Mouse (Mus musculus): ENCODE results near the gene Scrg1. TPM values are rescaled to one million over a fixed set of nuclear protein-coding genes. Genes with fewer than 3 reads are reported as not detected.

Gene Scrg1
- polyA plus RNA-seq, 1 experiment from 2014 or later: 0.72 TPM

DNA sequence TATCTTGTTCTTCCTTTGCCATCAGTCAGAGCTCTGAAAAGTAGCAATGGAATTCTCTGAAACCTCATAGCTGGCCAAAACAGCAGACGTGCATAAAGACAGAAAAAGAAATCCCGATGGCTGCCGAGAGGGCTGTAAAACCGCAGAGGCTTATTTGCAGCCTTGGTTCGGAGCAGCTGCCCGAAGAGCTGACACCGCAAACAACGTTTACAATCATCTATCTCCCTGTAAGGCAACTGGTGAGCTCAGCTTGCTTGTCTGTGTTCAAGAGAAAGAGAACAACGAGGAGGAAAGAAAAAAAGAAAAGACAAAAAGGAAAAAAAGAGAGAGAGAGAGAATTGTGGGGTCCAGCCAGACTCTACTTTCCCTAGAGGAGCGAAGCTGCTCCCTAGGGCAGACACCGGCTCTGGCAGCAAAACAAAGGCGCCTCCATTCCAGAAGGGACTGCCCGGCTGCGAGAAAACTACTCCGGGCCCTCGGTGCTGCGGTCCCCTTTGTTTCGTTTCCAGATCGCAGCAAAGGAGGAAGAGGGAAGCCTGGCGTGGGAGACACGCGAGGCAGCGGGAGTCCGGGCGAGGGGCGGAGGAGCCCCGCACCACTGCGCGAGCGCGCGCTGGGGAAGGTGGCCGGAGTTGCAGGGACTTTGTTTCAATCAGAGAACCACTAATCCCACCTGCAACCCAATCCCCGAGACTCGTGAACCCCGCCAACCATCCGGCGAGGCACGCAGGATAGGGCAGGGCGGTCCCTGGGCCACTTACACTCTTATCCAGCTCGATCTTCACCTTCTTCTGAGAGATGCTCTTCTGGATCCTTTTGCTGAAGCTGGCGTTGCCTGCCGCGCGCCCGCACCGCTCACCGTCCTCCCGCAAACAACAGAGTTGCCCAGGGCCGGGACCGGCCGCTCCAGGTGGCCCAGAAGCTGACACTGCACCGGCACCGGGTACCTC is 31.0 kb downstream of the Scrg1 start:
- Histone ChIP-seq H3K9ac (ENCODE audit: low read depth, low read length) (peak overlapping the region; percentile 94), H3K9me3 (replicated peaks; ENCODE audit: control insufficient read depth, low read length) (no peaks in the 10 kb centered on the region), H3K27ac (ENCODE audit: low read depth, low read length) (peak overlapping the region; percentile 97), H3K4me1 (ENCODE audit: control insufficient read depth, insufficient read depth, low read length) (0 out of 2 replicates have a peak, but pooled peaks cover 6% of the 10 kb centered on the region), H3K4me2 (peak overlapping the region; percentile 77), H3K4me3 (ENCODE audit: low read depth, low read length) (peak overlapping the region; percentile 86), H3K27me3 (ENCODE audit: control insufficient read depth, insufficient read depth, low read length) (no peaks in the 10 kb centered on the region), H3K36me3 (ENCODE audit: control insufficient read depth, insufficient read depth, low read length) (peaks cover 6% of the 10 kb centered on the region)
- ATAC-seq (replicated peaks; ENCODE audit: insufficient number of reproducible peaks, low FRiP score, low TSS enrichment): peak; percentile 59
- WGBS (ENCODE audit: insufficient replicate concordance): under 1% methylated on average over 54 of the region's 54 CpGs

DNA sequence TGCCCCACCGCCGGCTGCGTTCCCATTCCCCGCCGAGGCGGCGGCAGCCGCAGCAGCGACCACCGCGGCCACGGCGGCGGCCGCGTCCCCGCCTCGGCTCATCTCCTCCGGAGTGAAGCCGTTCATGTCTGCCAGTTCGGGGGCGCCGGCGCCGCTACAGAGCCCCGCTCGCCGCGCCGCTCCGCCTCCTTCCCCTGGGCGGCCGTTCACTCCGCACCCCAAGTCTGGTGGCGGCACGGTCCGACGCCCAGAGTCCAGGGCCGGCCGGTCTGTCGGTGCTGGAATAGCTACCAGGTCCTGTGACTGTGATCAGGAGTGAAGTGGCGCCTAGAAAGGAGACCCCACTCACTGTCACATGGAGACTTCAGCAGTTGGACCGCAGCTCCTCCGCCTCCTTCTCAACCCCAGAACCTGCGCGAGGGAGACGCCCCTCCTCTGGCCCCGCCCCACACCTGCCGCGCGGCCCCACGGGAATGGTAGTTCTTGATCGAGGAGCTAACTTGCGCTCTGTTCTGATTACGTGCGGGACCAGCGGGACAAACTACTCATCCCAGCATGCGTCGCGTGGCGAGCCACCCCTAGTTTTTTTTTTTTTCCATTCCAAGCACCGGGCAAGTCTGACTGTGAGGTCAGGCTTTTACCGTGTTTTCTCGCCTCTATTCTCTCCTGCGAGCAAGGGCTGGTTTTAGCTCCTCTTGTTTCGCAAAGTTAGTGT is 31.9 kb downstream of the Scrg1 start, which contains the start of gene Sap30:
Gene Sap30, minus strand, starts transcription at position 420 of the 715 bp plus-strand sequence.
- H3K4me1 ChIP-seq (ENCODE audit: control insufficient read depth, insufficient read depth, low read length): 0 out of 2 replicates have a peak, but pooled peaks cover 6% of the 10 kb centered on the region
- H3K9ac ChIP-seq (ENCODE audit: low read depth, low read length): peak within 1 kb of the TSS; percentile 94
- H3K27me3 ChIP-seq (ENCODE audit: control insufficient read depth, insufficient read depth, low read length): no peaks in the 10 kb centered on the region
- H3K9me3 ChIP-seq (replicated peaks; ENCODE audit: control insufficient read depth, low read length): no peaks in the 10 kb centered on the region
- H3K27ac ChIP-seq (ENCODE audit: low read depth, low read length): peak within 1 kb of the TSS; percentile 97
- H3K4me3 ChIP-seq (ENCODE audit: low read depth, low read length): peak within 1 kb of the TSS; percentile 86
- H3K4me2 ChIP-seq: peak within 1 kb of the TSS; percentile 80
- under 1% methylated on average over 62 of the region's 66 CpGs for WGBS (ENCODE audit: insufficient replicate concordance)
- no peaks in the 10 kb centered on the region for H3K36me3 ChIP-seq (ENCODE audit: control insufficient read depth, insufficient read depth, low read length)
- ATAC-seq (replicated peaks; ENCODE audit: insufficient number of reproducible peaks, low FRiP score, low TSS enrichment): peak; percentile 96

DNA sequence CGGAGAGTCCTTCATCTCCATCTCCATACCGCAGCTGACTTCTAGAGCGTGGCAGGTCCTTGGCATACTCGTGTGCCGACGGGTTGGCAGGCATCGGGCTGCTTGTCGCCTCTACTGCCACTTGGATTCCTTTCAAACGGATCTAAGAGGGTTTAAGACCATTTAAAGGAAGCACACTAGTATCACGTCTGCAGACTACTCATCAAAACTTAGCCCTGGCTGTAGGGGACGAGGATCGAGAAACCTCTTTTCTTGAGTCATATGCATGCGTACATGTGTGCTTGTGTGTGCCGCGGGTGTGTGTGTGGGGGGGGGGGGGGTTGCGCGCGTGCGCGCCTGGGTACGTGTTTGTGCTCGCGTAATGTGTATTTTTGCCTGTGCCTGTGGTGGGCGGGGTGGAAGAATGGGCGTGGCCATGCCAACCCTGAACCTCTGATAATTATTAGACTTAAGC is 32.6 kb downstream of the Scrg1 start:
- 1% methylated on average over 25 of the region's 25 CpGs for WGBS (ENCODE audit: insufficient replicate concordance)
- Histone ChIP-seq H3K4me3 (ENCODE audit: low read depth, low read length) (peak overlapping the region; percentile 86), H3K27me3 (ENCODE audit: control insufficient read depth, insufficient read depth, low read length) (no peaks in the 10 kb centered on the region), H3K36me3 (ENCODE audit: control insufficient read depth, insufficient read depth, low read length) (no peaks in the 10 kb centered on the region), H3K9me3 (replicated peaks; ENCODE audit: control insufficient read depth, low read length) (no peaks in the 10 kb centered on the region), H3K9ac (ENCODE audit: low read depth, low read length) (peak overlapping the region; percentile 89), H3K4me1 (ENCODE audit: control insufficient read depth, insufficient read depth, low read length) (0 out of 2 replicates have a peak, but pooled peaks cover 6% of the 10 kb centered on the region), H3K27ac (ENCODE audit: low read depth, low read length) (peak overlapping the region; percentile 97), H3K4me2 (peak overlapping the region; percentile 80)
- 0 out of 2 replicates have a peak, but pooled peaks have one; percentile 31 for ATAC-seq (replicated peaks; ENCODE audit: insufficient number of reproducible peaks, low FRiP score, low TSS enrichment)

DNA sequence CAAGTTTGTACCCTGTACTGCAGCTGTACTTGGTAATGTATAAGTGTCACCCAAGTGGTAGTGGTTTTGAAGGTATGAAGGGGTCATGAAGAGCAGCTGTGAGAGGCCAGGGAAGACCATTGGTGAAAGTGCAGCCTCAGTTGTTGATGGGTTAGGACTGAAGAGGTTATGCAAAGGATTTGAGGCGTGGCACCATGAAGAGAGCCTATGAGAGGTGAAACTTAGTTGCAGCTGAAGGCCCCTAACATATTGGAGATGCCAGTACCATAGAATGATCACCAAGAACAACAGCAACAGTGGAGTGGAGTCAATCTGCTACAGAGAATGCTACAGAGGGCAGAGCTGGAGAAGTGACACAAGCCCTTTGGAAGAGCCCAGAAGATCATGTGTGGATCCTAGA is 33.6 kb downstream of the Scrg1 start:
- no peak for ATAC-seq (replicated peaks; ENCODE audit: insufficient number of reproducible peaks, low FRiP score, low TSS enrichment)
- Histone ChIP-seq H3K36me3 (ENCODE audit: control insufficient read depth, insufficient read depth, low read length) (no peaks in the 10 kb centered on the region), H3K4me3 (ENCODE audit: low read depth, low read length) (no peak overlapping the region), H3K9me3 (replicated peaks; ENCODE audit: control insufficient read depth, low read length) (no peaks in the 10 kb centered on the region), H3K4me1 (ENCODE audit: control insufficient read depth, insufficient read depth, low read length) (0 out of 2 replicates have a peak, but pooled peaks cover 6% of the 10 kb centered on the region), H3K4me2 (no peak overlapping the region), H3K27ac (ENCODE audit: low read depth, low read length) (0 out of 2 replicates have a peak overlapping the region, but pooled peaks have one; percentile 22), H3K27me3 (ENCODE audit: control insufficient read depth, insufficient read depth, low read length) (no peaks in the 10 kb centered on the region), H3K9ac (ENCODE audit: low read depth, low read length) (no peak overlapping the region)
- WGBS (ENCODE audit: insufficient replicate concordance): 89% methylated on average over 1 of the region's 1 CpGs

DNA sequence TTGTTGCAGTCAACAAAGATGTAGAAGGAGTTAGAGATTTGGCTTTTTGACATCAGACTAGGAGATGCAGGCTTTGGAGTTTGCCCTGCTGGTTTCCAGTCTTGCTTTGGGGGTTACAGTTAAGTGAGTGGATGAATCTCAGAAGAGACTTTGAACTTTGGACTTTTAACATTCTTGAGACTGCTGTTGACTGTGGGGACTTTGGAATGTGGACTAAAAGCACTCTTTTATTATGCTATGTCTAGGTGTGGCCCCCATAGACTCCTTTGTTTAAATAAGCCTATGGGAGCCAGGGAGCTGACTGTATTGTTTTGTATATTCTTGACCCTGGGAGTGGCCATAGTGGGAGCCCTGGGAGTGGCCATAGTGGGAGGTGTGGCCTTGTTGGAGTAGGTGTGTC is 34.2 kb downstream of the Scrg1 start:
- H3K4me2 ChIP-seq: no peak overlapping the region
- H3K27ac ChIP-seq (ENCODE audit: low read depth, low read length): no peak overlapping the region
- H3K9ac ChIP-seq (ENCODE audit: low read depth, low read length): no peak overlapping the region
- 0 out of 2 replicates have a peak, but pooled peaks cover 6% of the 10 kb centered on the region for H3K4me1 ChIP-seq (ENCODE audit: control insufficient read depth, insufficient read depth, low read length)
- no peak for ATAC-seq (replicated peaks; ENCODE audit: insufficient number of reproducible peaks, low FRiP score, low TSS enrichment)
- no peaks in the 10 kb centered on the region for H3K9me3 ChIP-seq (replicated peaks; ENCODE audit: control insufficient read depth, low read length)
- H3K4me3 ChIP-seq (ENCODE audit: low read depth, low read length): no peak overlapping the region
- H3K36me3 ChIP-seq (ENCODE audit: control insufficient read depth, insufficient read depth, low read length): no peaks in the 10 kb centered on the region
- H3K27me3 ChIP-seq (ENCODE audit: control insufficient read depth, insufficient read depth, low read length): no peaks in the 10 kb centered on the region

DNA sequence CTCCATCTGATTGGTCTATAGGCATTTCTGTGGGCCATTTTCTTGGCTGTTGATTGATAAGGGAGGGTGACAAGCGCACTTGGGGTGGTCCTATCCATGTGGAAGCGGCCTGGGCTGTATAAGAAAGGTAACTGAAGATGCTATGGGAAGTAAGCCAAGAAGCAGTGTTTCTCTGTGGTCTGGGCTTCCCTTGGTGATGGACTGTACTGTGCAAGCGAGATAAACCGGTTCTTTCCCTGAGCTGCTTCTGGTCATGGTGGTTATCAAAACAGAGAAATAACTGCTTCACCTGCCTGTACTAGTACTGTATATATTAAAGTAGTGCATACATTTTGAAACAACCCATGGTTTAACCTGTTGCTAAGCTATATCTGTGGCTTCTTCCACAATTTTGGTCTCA is 36.1 kb downstream of the Scrg1 start:
- no peaks in the 10 kb centered on the region for H3K36me3 ChIP-seq (ENCODE audit: control insufficient read depth, insufficient read depth, low read length)
- no peaks in the 10 kb centered on the region for H3K4me1 ChIP-seq (ENCODE audit: control insufficient read depth, insufficient read depth, low read length)
- no peaks in the 10 kb centered on the region for H3K9me3 ChIP-seq (replicated peaks; ENCODE audit: control insufficient read depth, low read length)
- H3K4me3 ChIP-seq (ENCODE audit: low read depth, low read length): no peak overlapping the region
- no peak overlapping the region for H3K9ac ChIP-seq (ENCODE audit: low read depth, low read length)
- WGBS (ENCODE audit: insufficient replicate concordance): 86% methylated on average over 4 of the region's 4 CpGs
- no peaks in the 10 kb centered on the region for H3K27me3 ChIP-seq (ENCODE audit: control insufficient read depth, insufficient read depth, low read length)
- ATAC-seq (replicated peaks; ENCODE audit: insufficient number of reproducible peaks, low FRiP score, low TSS enrichment): no peak
- H3K4me2 ChIP-seq: no peak overlapping the region
- H3K27ac ChIP-seq (ENCODE audit: low read depth, low read length): no peak overlapping the region

DNA sequence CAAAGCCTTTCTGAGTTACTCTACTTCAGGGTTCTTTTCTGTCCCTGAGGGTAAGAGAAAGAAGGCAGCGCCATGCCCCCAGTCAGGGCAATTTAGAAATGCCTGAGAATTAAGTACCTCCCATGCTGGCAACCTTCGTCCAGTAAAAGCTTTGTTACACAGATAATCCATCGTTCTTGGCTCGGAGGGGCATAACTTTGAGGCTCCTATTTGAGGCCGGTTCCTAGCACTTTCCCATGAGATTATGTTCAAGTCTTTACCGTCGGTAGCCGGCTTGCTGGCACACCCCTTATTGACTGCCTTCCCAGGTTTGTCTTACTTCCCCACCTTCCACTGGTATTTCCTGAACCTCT is 42.7 kb downstream of the Scrg1 start:
- Histone ChIP-seq H3K4me3 (ENCODE audit: low read depth, low read length) (no peak overlapping the region), H3K9ac (ENCODE audit: low read depth, low read length) (no peak overlapping the region), H3K4me2 (no peak overlapping the region), H3K9me3 (replicated peaks; ENCODE audit: control insufficient read depth, low read length) (no peaks in the 10 kb centered on the region), H3K36me3 (ENCODE audit: control insufficient read depth, insufficient read depth, low read length) (no peaks in the 10 kb centered on the region), H3K27me3 (ENCODE audit: control insufficient read depth, insufficient read depth, low read length) (no peaks in the 10 kb centered on the region), H3K27ac (ENCODE audit: low read depth, low read length) (no peak overlapping the region), H3K4me1 (ENCODE audit: control insufficient read depth, insufficient read depth, low read length) (no peaks in the 10 kb centered on the region)
- 61% methylated on average over 8 of the region's 8 CpGs for WGBS (ENCODE audit: insufficient replicate concordance)
- ATAC-seq (replicated peaks; ENCODE audit: insufficient number of reproducible peaks, low FRiP score, low TSS enrichment): no peak

DNA sequence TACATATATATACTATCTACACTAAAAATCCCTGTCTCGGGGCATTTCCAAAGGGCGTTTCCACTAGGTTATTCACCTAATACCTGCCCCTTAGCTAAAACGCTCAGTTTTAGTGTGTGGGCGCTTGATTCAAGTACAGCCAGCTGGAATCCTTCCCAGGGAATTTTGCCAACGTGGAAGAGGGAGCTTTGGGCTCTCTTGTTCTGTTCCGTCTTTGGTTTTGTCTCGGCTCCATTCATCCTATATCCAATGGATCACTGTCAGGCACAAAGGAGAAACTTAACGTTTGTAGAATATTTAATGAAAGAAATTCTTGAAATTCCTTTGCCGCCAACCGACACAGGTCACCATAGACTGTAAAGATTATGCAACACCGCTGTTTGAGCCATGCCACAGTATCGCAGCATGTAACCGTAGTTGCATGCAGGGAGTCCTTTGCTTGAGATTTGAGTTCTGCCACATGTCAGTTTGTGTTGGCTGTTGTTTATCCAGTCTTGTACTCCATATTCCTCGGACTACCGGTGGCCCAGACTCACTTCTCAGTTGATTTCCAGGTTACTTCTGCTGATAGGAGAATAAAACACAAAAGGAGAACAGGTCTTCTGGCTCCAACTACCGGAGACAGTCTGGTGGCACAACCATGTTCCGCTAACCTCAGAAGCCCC is 43.3 kb downstream of the Scrg1 start:
- Histone ChIP-seq H3K4me1 (ENCODE audit: control insufficient read depth, insufficient read depth, low read length) (no peaks in the 10 kb centered on the region), H3K9ac (ENCODE audit: low read depth, low read length) (no peak overlapping the region), H3K36me3 (ENCODE audit: control insufficient read depth, insufficient read depth, low read length) (no peaks in the 10 kb centered on the region), H3K9me3 (replicated peaks; ENCODE audit: control insufficient read depth, low read length) (no peaks in the 10 kb centered on the region), H3K4me3 (ENCODE audit: low read depth, low read length) (no peak overlapping the region), H3K4me2 (no peak overlapping the region), H3K27ac (ENCODE audit: low read depth, low read length) (no peak overlapping the region), H3K27me3 (ENCODE audit: control insufficient read depth, insufficient read depth, low read length) (no peaks in the 10 kb centered on the region)
- ATAC-seq (replicated peaks; ENCODE audit: insufficient number of reproducible peaks, low FRiP score, low TSS enrichment): no peak
- WGBS (ENCODE audit: insufficient replicate concordance): 66% methylated on average over 17 of the region's 17 CpGs

All from heart, embryonic 11.5 days (tissue).